Mouse (Mus musculus) embryo, embryonic 10 days (tissue): ENCODE measurements at regions not wholly inside any gene's neighbourhood (a gene's known extent, or its start where the extent isn't known, plus 50 kb on each side); places are given as distances from the start of the nearest gene placed in this dataset.
A peak's percentile ranks its signal among the peaks of the same experiment; 100 is the strongest.

Experiments
- DNase-seq: peaks from one replicate; pipeline ENCODE4 v3.0.0-alpha.2; 2015; ENCODE audit warnings: low spot score

DNA sequence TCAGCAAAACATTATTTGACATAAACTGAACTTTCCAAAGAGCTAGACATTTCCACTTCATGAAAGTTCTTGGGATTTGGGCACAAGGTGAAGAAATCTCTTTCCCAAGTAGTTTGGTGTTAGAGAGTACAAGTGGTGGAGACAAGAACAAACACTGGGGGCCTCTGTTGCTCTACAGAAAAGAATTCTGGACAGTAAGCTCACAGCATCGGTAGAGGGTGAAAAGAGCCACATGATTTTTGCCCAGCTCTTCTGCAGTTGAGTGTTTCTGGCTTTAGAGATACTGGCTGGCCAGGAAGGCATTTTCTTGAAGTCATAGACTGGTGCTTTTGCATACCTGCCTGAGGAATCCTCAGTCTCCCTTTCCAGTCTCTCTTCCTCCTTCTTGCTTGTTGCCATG lies 127.8 kb downstream of the Stk31 start:
- peak; percentile 10 for DNase-seq

DNA sequence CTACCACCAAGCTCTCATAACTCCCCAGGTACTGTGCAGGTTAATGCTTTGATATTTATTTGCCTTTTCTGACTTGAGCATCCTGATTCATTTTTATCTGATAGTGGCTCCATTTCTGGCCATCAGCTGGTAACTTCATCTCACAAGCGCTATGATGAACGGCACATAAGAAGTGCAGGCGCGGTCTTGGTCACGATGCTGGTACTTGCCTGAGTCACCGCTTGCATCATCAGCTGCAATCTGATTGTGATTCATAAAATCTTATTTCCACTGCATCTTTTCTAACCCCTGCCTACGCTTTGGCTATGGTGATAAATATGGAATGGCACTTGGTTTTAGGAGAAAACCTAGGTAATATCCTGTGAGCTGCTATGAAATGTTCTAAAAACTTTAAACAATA lies 128.3 kb downstream of the Stk31 start:
- DNase-seq, result no peak

DNA sequence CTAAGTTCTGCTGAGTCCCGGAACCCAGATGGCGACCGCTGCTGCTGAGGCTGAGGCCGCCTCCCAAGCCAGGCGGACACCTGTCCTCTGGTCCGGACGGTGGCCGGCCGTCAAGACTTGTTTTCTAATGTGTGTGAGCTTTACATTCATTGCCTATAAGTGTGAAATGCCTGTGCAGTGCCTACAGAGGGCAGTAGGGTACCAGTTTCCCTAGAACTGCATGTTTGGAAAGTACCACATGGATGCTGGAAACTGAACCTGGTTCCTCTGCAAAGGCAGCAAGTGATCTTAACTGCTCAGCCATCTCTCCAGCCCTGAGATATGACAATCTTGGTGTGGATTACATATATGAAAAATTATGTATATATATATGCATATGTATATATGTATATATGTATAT lies 138.6 kb downstream of the Stk31 start:
- DNase-seq, result no peak

DNA sequence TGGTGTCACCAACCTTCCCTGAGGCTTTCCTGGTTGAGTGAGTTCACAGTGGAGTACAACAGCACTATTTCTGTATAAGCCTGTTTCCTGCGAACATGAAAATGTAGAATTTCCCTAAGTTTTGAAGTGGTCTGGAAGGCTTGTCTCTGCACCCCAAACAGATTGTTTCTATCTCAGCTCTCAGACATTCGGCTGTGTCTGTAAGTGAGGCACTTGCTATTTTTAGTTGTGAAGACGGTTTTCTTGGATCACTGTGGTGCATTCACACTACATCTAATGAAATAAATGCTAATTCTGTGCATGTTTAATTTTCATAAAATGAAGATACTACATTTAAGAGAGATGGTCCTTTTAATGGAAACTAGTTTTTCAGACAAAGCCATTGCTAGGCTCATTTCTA lies 139.1 kb downstream of the Stk31 start:
- DNase-seq, result no peak

DNA sequence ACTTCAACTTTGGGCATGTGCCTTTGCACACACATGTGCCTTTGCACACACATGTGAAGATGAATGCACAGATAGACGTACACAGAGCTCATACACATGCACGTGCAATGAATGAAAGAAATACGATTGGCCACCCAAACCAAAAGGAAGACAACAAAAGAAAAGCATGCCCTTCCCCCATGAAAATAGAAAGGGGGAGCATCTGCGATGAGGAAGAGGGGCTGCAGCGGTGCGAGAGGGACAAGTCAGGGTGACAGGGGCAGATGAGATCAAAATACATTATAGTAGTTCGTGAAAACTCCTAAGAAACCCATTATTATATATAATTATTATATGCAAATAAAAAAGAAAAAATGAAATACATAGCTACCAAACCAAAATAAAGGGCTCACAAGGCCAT lies 149.5 kb downstream of the Stk31 start:
- no peak for DNase-seq

DNA sequence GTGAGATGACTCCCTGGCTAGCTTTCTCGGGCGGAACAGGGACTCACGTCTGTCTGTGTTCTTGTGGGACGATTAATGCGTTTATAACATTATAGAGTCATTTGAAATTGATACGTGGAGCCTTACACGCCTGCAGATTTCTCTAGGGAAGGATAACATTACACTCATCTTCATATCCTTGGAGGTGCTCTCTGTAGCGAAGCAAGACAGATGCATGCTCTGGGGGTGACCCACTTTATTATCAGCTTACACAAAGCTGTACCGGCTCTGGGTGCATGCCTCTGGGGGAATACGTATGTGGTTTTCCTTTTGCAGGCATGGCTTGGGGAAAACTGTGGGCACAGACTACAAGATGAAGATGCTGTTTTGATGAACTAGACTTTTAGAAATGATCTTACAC lies 159.7 kb downstream of the Stk31 start:
- DNase-seq, result no peak

DNA sequence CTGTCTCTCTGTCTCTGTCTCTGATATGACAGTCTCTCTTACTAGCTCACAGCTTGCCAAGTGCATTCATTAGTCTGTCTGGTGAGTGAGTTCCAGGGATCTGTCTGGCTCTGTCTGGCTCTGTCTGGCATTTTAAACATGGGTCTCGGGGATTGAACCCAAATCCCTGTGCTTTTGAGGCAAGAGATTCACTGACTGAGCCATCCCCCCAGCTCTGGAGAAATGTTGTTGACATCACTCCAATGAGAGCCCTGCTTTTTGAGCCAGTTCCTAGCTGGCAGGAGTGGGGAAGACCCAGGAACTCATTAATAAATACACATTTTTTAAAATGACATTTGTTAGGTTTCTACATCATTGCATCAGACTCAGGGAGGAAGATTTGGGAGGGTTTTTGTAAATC lies 163.1 kb downstream of the Stk31 start:
- no peak for DNase-seq

DNA sequence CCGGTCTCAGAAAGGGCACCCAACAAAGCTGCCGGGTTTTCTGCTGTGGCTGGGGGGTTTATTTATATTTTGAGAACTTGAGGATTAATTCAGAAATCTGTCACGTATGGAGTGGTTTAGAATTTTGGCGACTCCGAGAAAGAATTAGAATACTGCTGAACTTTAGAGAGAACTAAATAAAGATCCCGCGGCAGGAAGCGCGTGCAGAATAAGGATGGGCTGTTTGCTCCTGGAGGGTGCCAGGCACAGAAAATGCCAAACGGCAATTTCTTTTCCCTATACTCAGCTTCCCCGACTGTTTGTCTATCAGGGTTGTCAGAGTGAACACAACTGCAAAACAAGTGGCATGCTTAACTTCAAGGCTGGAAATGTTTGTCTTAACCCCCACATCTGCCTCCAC lies 163.7 kb downstream of the Stk31 start:
- DNase-seq, result no peak

DNA sequence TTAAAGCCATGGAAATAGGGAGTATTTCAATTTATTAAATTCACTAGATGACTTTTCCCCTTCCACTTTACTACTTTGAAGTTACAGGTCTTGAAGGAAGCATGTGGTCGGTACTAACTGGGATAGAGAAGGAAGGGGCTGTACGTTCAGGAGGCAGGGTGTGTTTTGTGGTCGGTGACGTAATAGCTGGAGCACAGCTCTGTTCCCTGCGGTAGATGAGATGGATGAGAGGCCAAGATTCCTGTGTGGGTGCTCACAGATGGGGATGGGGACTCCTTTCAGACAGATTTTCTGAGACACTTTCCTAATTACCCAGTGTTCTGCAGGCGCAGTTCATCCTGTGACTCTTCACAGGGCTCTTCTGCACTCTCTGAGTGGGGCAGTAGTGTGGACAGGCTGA lies 182.9 kb downstream of the Stk31 start:
- DNase-seq, result no peak

DNA sequence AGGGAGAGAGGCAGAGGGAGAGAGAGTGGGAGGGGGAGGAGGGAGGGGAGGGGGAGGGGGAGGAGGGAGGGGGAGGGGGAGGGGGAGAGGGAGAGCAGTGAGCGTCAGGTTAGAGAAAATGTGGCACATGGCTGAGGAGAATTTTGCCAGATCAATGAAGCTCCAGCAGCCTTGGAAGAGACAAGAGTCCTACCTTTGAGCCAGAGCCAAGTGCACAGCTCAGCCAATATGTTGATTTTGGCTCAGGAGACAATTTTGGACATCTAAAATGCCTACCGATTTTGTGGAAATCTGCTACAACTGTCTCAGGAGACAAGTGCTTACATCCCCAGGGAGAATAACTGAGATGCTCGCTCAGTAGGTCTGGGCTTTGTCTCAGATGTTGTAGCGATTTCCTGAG lies 184.3 kb downstream of the Stk31 start:
- no peak for DNase-seq

DNA sequence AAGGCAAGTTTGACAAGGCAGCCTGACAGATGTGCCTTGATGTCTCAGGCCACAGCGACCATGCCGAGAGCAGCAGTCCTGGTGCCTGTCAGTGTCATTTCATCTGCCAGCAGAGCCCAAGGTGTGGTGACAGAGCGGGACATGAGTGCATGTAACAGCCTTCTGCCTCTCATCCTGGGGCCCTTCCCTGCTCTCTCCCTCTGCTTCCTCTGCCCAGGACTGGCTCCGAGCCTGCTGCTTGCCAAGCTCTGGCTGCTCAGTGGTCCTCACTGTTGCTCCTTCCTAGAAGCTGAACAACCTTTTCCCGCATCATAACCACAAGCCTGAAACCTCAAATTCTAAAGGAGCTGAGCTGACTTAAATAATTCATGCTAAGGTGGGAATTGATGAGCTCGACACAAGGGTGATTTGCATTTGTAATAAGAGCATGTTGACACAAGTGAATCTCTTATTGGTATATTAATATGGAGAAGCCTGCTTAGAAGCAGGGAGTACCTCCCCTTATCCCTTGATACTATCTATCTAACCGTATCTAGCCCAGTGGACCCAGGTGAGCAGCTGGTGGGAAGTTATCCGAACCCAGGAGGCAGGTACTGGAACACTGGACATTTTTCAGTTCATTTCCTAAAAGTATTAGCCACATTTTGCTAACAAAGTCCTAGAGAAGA lies 186.8 kb downstream of the Stk31 start:
- no peak for DNase-seq

DNA sequence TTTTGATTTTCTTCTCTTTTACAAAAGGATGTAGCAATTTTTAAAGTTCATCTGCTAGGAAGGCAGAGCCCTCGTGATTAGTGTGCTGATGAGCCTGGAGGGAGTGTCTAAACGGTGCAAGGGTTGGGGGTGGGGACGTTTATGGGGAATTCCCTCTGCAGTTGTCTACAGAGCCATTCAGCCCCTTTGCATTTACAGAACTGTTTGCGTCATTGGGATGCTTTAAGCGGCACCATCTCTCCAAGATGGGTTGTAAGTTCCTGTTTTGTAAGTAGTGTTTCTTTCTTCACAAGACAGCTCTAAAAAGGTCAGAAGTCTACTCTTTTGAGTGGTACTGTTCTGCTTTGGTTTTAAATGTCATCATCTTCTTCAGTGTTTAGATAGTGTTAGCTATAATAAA lies 191.1 kb downstream of the Stk31 start:
- no peak for DNase-seq

DNA sequence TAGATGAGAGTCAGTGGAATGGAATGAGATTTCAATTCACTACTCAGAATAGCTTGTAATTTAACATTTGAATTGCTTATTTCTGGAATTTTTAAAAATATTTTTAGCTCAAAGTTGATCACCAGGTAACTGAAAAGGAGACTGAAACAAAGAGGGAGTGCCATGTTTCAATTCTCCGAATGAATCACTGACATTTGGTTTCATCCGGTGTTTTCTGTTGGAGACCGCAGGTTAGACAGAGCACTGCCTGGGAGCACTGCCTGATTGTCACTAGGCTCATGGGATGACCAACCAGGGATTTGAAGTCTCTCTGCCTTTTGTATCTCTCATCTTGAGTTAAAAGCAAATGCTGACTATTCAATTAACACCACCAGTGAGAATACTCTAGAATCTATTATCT lies 193.3 kb downstream of the Stk31 start:
- DNase-seq, result no peak

DNA sequence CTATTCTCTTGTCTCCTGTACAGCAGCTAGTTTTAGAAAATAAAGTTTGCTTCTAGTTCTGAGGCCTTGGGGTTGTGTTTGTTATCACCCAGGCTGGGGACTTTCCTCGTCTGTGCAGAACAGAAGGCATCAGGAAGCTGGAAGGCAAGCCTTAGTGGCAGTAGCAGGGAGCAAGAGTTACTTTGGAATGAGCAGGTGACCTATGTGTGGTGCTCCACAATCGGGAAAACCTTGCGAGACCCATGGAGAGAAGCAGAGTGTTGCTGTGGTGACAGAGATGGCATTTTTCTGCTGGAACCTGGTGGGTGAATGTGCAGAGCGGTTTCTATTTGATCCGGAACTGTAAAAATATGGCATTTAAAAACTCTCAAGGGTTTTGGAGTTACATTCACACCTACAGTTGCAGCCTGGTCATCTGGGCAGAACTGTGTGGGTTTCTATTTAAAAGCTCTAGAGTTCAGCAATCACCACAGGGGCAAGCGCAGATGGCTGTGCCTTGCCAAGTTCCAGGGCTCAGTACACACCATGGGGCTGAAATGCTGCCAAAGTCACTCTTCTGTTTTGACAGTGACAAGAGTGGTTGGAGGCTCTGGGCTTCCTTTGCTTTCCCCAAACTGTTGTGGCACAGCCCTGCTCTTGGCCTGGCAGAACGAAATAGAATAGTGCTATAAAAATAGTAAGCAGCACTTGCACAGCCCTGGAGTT lies 195.7 kb downstream of the Stk31 start:
- no peak for DNase-seq

DNA sequence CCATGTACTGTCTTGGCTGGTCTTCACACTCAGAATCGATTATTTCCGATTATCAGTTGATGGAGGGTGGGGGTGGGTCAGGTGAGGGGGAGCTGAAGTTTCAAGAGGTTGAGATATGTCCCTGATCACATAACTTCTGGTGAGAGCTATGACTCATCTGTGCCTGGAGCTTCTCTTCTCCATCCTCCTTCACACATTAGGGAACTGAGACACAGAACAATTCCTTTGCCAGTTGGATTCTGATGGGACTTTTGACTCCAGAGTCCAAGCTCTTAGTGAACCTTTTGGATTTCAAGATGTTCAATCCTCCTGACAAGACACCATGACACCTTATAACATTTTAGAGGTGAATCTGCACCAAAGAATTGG lies 196.2 kb downstream of the Stk31 start:
- no peak for DNase-seq

DNA sequence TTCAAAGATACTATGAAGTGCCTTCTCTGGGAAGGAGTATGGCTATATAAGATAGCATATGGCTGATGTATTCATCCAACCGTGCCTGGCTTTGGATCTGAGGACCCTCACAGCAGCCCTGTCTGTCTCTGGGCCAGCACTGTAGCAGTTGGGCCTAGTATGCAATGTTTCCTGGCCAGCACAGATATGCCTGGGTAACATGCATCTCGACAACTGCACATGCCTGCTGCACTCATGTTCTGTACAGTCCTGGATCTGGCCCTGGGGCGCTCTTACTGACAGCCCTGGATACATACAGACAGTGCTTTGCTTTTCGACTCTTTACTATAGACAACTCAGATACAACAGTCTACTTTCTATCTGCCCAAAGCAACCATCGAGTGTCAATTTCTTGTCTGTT lies 197.3 kb downstream of the Stk31 start:
- no peak for DNase-seq

DNA sequence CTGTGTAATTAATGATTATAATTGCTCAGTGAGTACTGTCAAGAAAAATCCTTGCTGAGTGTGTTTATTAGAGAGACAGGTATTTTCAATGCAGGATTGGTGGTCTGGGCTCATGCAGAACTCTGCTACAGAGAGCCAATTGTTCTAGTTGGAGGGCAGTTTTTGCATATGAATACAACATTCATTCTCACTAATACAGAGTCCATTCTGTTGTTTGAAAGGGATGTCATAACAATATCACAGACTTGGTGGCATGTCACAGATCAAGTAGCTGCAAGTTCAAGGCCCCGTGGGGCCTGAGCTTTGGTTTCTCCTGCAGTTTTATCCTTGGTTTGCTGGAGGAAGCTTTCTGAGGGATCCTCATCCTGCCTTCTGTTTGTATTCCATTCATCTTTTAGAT lies 207.8 kb downstream of the Stk31 start:
- no peak for DNase-seq

DNA sequence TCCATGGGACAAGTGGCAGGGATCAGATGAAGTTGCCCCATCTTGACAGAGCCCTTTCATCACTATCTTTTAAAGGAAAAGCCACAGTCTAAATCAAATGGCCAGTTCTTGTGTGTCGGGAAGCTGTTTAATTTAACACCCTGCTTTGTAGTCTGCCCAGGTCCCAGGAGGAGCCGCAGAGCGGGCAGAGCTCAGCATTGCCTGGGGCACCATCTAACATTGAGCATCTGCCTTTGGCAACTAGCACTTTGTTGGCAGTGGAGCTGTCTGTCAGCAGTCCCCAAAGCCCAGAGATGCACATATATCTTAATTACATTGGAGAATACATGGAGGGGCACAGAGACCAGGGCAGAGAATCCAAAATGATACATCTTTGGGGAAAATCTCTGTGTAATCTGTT lies 208.4 kb downstream of the Stk31 start:
- DNase-seq, result no peak

DNA sequence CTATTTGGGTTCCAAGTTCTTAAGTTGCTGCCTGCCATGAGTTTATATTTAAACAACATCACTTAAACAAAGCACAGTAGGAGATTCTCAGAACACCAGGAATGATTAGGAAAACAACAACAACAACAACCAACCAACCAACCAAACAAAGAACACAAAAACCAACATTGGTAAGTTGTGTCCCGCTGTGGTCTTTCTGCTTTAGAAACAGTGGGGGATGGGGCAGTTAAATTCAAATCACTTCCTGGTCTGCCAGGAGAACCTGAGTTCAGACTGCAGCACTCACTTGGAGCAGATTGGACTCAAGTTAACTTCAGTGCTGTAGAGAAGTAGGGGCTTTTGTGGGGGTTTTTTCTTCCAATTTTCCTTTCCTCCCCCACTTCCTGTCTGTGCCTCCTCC lies 210.6 kb downstream of the Stk31 start:
- DNase-seq, result no peak

DNA sequence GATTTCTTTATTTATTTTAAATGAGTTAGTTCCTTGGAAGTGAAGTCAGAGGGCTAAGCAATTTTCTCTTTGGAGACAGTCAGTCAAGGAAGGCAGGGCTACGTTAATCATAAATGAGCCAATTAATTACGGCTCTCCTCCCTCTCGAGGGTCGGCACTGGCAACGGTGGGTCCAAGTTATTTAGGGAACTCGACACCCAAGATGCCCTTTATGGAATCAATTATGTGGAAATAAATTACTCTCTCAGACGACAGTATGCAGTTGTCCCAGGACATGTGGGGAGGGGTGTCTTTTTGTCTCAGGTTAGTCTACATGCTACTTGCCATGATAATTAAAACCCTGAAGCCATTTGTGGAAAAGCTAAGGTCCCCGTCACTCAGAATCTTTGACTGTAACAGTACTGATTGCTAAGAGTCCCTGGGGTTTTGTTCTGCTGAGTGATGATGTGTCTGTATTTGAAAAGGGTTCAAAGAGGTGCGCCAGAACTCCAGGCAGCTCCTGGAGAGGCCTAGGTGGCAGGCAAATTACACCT lies 211.3 kb downstream of the Stk31 start:
- peak; percentile 11 for DNase-seq

DNA sequence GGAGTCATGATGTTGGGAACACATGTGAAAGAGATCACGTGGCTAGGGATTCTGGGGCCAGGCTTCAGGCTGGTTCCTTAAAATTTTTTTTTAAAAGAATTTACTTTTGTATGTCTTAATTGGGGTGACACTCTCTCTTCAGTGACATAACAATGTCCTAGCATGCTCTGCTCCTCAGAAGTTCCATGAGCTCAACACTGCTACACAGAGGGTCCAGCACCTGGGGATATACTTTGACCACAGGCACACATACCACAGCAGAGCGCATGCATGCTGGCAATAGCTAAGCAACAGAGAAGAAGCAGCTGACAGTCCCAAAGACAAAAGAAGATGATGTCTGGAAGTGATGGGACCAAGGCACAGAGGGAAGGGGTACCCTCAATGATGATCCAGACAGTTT lies 198.4 kb upstream of the Npy start:
- no peak for DNase-seq

DNA sequence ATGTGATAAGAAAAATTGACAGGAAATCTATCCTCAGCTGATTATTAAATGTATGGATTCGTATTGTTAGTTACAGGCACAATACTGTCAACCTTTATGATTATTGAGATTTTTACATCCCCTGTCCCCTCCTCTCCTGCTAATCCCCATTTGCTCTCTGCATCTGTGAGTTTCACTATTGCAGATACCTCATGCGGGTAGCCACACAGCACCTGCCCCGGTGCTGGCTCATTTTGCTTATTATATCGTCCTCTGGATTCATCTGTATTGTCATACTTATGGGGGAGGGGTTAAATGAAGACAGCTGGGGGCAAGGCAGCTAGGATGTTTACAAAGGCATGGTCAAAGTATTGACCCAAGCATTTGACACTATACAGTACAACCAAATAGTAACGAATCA lies 197.9 kb upstream of the Npy start:
- DNase-seq, result no peak

DNA sequence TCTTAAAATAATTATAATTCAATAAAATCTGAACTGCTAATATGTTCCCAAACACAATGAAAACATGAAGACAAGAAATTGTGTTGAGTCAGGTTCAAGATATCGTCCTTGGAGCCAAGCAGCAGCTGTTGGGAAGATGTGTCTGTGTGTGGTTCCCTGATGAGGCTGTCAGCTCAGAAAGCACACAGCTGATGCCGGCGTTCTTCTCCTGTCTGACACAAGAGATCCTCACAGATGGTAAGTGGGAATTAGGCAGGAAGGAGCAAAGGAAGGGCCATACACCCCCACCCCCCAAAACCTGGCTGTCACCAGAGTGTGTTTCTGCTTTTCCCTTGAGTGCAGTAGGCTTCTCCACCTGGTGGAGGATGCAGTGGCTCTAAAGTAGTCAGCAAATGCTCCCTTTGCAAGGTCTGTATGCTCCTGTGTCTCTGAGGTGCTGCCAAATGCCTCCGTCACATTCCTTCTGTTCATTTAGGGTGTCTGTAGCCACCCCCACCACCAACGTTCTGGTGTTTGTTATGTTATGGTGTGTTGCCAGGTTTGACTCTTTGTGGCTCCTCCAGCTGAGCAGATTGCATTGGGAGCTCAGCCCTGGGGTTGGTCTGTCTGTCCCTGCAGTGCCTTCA lies 188.9 kb upstream of the Npy start:
- no peak for DNase-seq

DNA sequence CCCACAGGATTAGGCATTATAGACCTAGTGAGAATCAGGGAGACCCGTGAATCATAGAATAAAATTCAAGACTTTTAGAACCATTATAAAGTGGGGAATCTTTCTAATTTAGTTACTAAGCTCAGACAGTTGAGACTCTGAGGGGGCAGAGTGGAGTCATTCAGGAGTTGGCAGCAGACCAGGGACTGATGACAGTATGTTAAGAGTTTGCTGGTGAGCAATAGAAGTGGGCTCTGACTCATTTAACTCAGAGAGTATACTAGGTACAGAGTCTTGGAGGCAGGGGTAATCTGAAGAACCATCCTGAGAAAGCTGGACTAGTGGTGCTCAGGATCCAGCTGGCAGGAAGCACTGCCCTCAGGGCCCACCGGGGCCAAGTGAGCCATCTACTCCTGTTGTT lies 184.9 kb upstream of the Npy start:
- DNase-seq, result no peak
